Mouse (Mus musculus): ENCODE measurements around the gene Rplp0.
"Not testable (repeated sequence)": the region's sequence is repeated elsewhere in the genome, so short reads cannot be mapped to it uniquely, and the experiment has no call there.

Gene Rplp0

GRCm38 (mm10) chr5:115551386-115551785, 7.9 kb upstream of the Rplp0 start:
- DNase-seq (ENCODE audit: inconsistent ontology term): no peak

- DNase-seq (ENCODE audit: inconsistent ontology term): no peak
Measured at GRCm38 (mm10) chr5:115551799-115552198, 7.5 kb upstream of the Rplp0 start.

GRCm38 (mm10) chr5:115553801-115554420, 5.4 kb upstream of the Rplp0 start:
- no peak for DNase-seq (ENCODE audit: inconsistent ontology term)

- DNase-seq (ENCODE audit: inconsistent ontology term): no peak
Measured at GRCm38 (mm10) chr5:115554536-115555291, 4.6 kb upstream of the Rplp0 start.

- no peak for DNase-seq (ENCODE audit: inconsistent ontology term)
Measured at GRCm38 (mm10) chr5:115556217-115556616, 3.0 kb upstream of the Rplp0 start.

GRCm38 (mm10) chr5:115558182-115558794, 979 bp upstream of the Rplp0 start:
- DNase-seq (ENCODE audit: inconsistent ontology term): no peak

GRCm38 (mm10) chr5:115560336-115560905, 1.2 kb downstream of the Rplp0 start:
- DNase-seq (ENCODE audit: inconsistent ontology term): no peak

- DNase-seq (ENCODE audit: inconsistent ontology term): no peak
Measured at GRCm38 (mm10) chr5:115563771-115564585, 4.7 kb downstream of the Rplp0 start.

- peak; percentile 76 for DNase-seq (ENCODE audit: inconsistent ontology term)
Measured at GRCm38 (mm10) chr5:115564737-115565393, 5.6 kb downstream of the Rplp0 start, which contains the start of gene Gcn1l1. Gcn1l1 (plus strand) TSS chr5:115565254.

- DNase-seq (ENCODE audit: inconsistent ontology term): no peak
Measured at GRCm38 (mm10) chr5:115565403-115565802, 6.1 kb downstream of the Rplp0 start.

- DNase-seq (ENCODE audit: inconsistent ontology term): no peak
Measured at GRCm38 (mm10) chr5:115568681-115569080, 9.4 kb downstream of the Rplp0 start.

GRCm38 (mm10) chr5:115569308-115569707, 10.0 kb downstream of the Rplp0 start:
- DNase-seq (ENCODE audit: inconsistent ontology term): no peak

- DNase-seq (ENCODE audit: inconsistent ontology term): no peak
Measured at GRCm38 (mm10) chr5:115569721-115570120, 10.5 kb downstream of the Rplp0 start.

- DNase-seq (ENCODE audit: inconsistent ontology term): no peak
Measured at GRCm38 (mm10) chr5:115571086-115571485, 11.8 kb downstream of the Rplp0 start.

- DNase-seq (ENCODE audit: inconsistent ontology term): peak; percentile 93
Measured at GRCm38 (mm10) chr5:115572679-115573535, 13.6 kb downstream of the Rplp0 start.

GRCm38 (mm10) chr5:115574992-115575391, 15.7 kb downstream of the Rplp0 start:
- DNase-seq (ENCODE audit: inconsistent ontology term): peak; percentile 43

- not testable (repeated sequence) for DNase-seq (ENCODE audit: inconsistent ontology term)
Measured at GRCm38 (mm10) chr5:115577686-115578085, 18.4 kb downstream of the Rplp0 start.

GRCm38 (mm10) chr5:115578922-115579321, 19.7 kb downstream of the Rplp0 start:
- DNase-seq (ENCODE audit: inconsistent ontology term): no peak

GRCm38 (mm10) chr5:115579363-115579762, 20.1 kb downstream of the Rplp0 start:
- no peak for DNase-seq (ENCODE audit: inconsistent ontology term)
